Mouse (Mus musculus): ENCODE results near the gene Gp1bb. TPM values are rescaled to one million over a fixed set of nuclear protein-coding genes. Genes with fewer than 3 reads are reported as not detected.

Gene Gp1bb
- total and polyA plus RNA-seq, 3 experiments = 0.11 to 0.20 TPM; not detected in 1

DNA sequence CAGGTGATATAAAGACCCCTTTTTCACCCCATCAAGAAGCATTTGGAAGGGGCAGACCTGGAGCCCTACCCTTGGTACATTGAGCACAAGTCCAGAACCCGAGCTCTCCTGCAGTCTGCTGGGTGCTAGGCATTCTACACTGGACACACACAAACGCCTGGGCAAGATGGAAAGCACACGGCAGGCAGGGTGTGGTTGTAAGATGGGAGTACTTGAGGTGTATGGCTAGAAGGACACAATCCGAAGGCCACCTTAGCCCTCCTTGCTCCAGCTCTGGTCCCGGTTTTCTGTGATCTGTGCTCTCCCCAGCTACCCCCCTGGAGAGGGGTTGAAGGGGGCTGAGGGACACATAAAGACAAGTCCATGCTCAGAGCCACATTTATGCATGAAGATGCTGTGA is 8.1 kb upstream of the Gp1bb start:
- TF ChIP-seq CTCF (IDR thresholded peaks at IDR 0.05; ENCODE audit: low read depth, low read length) (no peak), GATA1 (IDR thresholded peaks at IDR 0.05; ENCODE audit: borderline replicate concordance, low read length) (no peak), POLR2AphosphoS5 (IDR thresholded peaks at IDR 0.05; ENCODE audit: insufficient replicate concordance, low read depth, low read length) (no peak), GATA2 (IDR thresholded peaks at IDR 0.05; ENCODE audit: borderline replicate concordance, low read depth, low read length) (no peak), TAL1 (conservative IDR thresholded peaks at IDR 0.05; ENCODE audit: low read depth, low read length) (no peak)
- no peak overlapping the region for H3K4me3 ChIP-seq (ENCODE audit: low read depth, low read length)
- H3K9me3 ChIP-seq (replicated peaks) = peaks cover 20% of the 10 kb centered on the region
- DNase-seq (ENCODE audit: low spot score) = no peak
- no peaks in the 10 kb centered on the region for H3K36me3 ChIP-seq (replicated peaks)
- no peaks in the 10 kb centered on the region for H3K4me1 ChIP-seq (ENCODE audit: insufficient read depth, low read depth, low read length)
- no peak for ATAC-seq (ENCODE audit: extremely low read depth, insufficient number of reproducible peaks, low FRiP score, poor library complexity, severe bottlenecking)
- H3K27me3 ChIP-seq (ENCODE audit: insufficient read depth, low read length) = peaks cover 41% of the 10 kb centered on the region

DNA sequence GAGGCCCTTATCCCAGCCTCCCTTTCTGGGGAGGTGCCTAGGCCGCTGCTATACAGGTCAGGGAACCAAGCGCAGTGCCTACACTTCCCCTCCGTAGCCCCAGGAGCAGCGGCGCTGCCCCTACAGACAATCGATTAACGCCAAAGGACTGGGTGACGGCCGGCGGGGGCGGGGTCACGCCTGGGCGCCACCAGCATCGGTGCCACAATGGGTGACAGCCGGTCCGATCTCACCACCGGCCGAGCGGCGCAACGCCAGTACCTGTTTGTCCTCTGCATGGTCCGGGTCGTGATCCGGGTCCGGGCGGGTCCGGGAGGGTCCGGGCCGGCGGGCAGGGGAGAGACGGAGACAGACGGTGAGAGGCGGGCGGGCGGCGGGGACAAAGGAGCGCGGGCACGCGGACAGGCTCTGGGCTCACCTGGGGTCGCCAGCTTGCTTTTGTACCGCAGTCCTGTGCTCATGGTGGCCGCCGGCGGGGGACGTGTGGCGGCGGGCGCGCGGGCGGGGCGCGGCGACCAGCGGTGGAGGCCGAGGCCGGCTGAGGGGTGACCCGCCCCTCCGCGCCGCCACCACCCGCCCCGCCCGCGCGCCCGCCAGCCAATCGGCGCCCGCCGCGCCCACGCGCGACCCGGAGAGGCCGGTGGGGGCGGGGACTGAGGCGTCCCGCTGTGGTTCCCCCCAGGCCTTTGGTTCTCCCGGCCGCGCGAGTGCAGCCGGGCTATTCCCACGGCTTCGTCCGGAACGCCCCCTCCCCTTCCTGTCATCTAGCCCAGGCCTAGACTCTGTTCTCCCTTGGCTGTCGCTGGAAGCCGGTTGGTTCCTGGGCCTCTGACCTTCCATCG is 7.4 kb upstream of the Gp1bb start, which contains the start of gene Sept5:
Sept5 (minus strand) TSS at position 565 of the 842 bp plus-strand sequence.
- H3K27me3 ChIP-seq (ENCODE audit: insufficient read depth, low read length) = peaks cover 37% of the 10 kb centered on the region
- no peaks in the 10 kb centered on the region for H3K36me3 ChIP-seq (replicated peaks)
- DNase-seq (ENCODE audit: low spot score) (no peak), ATAC-seq (ENCODE audit: extremely low read depth, insufficient number of reproducible peaks, low FRiP score, poor library complexity, severe bottlenecking) (no peak)
- no peaks in the 10 kb centered on the region for H3K4me1 ChIP-seq (ENCODE audit: insufficient read depth, low read depth, low read length)
- TF ChIP-seq POLR2AphosphoS5 (IDR thresholded peaks at IDR 0.05; ENCODE audit: insufficient replicate concordance, low read depth, low read length) = no peak
- no peak for TF ChIP-seq TAL1 (conservative IDR thresholded peaks at IDR 0.05; ENCODE audit: low read depth, low read length)
- TF ChIP-seq GATA2 (IDR thresholded peaks at IDR 0.05; ENCODE audit: borderline replicate concordance, low read depth, low read length) = no peak
- no peak for TF ChIP-seq CTCF (IDR thresholded peaks at IDR 0.05; ENCODE audit: low read depth, low read length)
- no peak for TF ChIP-seq GATA1 (IDR thresholded peaks at IDR 0.05; ENCODE audit: borderline replicate concordance, low read length)
- peak within 1 kb of the TSS; percentile 16; the same call in 1 of the 2 replicates for H3K4me3 ChIP-seq (ENCODE audit: low read depth, low read length)
- H3K9me3 ChIP-seq (replicated peaks) = peaks cover 23% of the 10 kb centered on the region

DNA sequence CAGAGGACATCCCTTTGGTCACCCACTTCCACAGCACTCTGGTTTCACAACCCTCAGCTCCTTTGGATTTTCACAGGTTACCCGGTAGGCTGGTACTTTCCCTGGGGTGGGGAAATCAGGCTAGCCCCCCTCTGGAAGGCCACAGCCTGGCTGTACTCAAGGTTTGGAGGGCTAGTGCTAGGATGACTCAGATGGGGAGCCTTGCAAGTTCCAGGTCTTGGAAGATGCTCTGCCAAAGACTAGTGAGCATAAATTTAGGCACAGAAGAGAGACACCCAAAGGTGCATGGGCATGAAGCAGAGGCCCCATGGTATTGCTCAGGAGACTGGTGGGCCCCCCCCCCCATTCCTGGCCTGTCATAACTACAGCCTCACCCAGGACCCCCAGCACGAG is 6.7 kb upstream of the Gp1bb start:
- ATAC-seq (ENCODE audit: extremely low read depth, insufficient number of reproducible peaks, low FRiP score, poor library complexity, severe bottlenecking) = no peak
- Histone ChIP-seq H3K36me3 (replicated peaks) (no peaks in the 10 kb centered on the region), H3K4me1 (ENCODE audit: insufficient read depth, low read depth, low read length) (no peaks in the 10 kb centered on the region), H3K9me3 (replicated peaks) (peaks cover 26% of the 10 kb centered on the region), H3K27me3 (ENCODE audit: insufficient read depth, low read length) (peaks cover 37% of the 10 kb centered on the region), H3K4me3 (ENCODE audit: low read depth, low read length) (no peak overlapping the region)
- DNase-seq (ENCODE audit: low spot score) = no peak
- TF ChIP-seq TAL1 (conservative IDR thresholded peaks at IDR 0.05; ENCODE audit: low read depth, low read length) (no peak), GATA2 (IDR thresholded peaks at IDR 0.05; ENCODE audit: borderline replicate concordance, low read depth, low read length) (no peak), CTCF (IDR thresholded peaks at IDR 0.05; ENCODE audit: low read depth, low read length) (no peak), GATA1 (IDR thresholded peaks at IDR 0.05; ENCODE audit: borderline replicate concordance, low read length) (no peak), POLR2AphosphoS5 (IDR thresholded peaks at IDR 0.05; ENCODE audit: insufficient replicate concordance, low read depth, low read length) (no peak)

DNA sequence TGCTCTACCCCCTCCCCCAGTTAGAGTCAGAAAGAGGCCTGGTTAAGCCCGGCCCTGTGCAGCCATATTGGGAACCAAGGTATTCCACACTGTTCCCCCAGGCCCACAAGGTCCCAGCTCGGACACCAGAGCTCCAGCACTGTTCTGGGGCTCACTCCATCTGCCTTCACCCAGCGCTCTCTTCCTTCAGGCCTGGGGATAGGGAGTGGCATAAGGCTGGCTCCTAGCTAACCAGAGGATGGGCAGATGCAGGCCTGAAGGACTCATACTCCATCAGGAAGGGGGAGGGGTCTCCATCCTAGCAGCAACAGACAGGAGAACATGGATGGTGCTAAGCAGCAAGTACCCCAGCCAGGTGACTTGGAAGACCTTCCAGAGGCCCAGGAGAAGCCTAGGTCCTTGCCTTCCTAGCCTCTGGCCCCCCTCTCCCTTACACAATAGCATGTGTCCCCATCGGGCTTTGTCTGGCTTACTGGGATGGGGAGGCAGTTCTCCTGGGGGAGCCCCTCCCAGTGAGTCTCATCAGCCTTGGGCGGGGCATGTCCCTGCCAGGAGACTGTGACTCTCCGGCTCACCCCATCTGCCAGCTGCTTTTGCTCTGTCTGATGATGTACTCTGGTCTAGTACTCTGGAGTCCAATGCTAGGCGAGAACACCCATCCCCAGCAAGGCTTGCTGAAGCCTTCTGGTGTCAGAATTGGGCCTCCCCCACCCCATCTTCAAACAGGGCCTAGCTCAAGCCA is 6.2 kb upstream of the Gp1bb start:
- peaks cover 37% of the 10 kb centered on the region for H3K27me3 ChIP-seq (ENCODE audit: insufficient read depth, low read length)
- H3K9me3 ChIP-seq (replicated peaks) = peaks cover 26% of the 10 kb centered on the region
- TF ChIP-seq TAL1 (conservative IDR thresholded peaks at IDR 0.05; ENCODE audit: low read depth, low read length) (no peak), POLR2AphosphoS5 (IDR thresholded peaks at IDR 0.05; ENCODE audit: insufficient replicate concordance, low read depth, low read length) (no peak), CTCF (IDR thresholded peaks at IDR 0.05; ENCODE audit: low read depth, low read length) (no peak), GATA2 (IDR thresholded peaks at IDR 0.05; ENCODE audit: borderline replicate concordance, low read depth, low read length) (no peak), GATA1 (IDR thresholded peaks at IDR 0.05; ENCODE audit: borderline replicate concordance, low read length) (no peak)
- no peaks in the 10 kb centered on the region for H3K36me3 ChIP-seq (replicated peaks)
- ATAC-seq (ENCODE audit: extremely low read depth, insufficient number of reproducible peaks, low FRiP score, poor library complexity, severe bottlenecking) = no peak
- no peaks in the 10 kb centered on the region for H3K4me1 ChIP-seq (ENCODE audit: insufficient read depth, low read depth, low read length)
- no peak for DNase-seq (ENCODE audit: low spot score)
- H3K4me3 ChIP-seq (ENCODE audit: low read depth, low read length) = no peak overlapping the region

DNA sequence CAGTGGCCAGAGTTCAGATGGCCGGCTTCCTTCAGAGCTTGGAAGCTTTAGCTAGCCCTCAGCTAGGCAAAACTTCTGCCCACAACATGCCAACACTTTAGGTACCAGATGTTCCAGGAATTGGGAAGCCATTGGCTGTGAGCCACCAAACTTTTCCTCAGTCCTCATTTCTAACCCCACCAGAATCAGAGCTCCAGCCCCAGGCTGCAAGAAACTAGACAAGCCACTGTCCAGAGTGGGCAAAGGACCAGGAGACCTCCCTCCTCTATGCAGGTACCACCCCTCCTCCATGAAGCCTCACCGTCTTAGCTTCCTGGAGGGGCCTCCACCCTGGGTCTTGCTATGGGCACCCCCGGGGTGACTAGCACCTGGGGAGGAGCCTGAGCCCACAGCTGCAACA is 5.0 kb upstream of the Gp1bb start:
- no peak for ATAC-seq (ENCODE audit: extremely low read depth, insufficient number of reproducible peaks, low FRiP score, poor library complexity, severe bottlenecking)
- Histone ChIP-seq H3K9me3 (replicated peaks) (peaks cover 29% of the 10 kb centered on the region), H3K27me3 (ENCODE audit: insufficient read depth, low read length) (peaks cover 38% of the 10 kb centered on the region), H3K4me3 (ENCODE audit: low read depth, low read length) (no peak overlapping the region), H3K36me3 (replicated peaks) (no peaks in the 10 kb centered on the region), H3K4me1 (ENCODE audit: insufficient read depth, low read depth, low read length) (no peaks in the 10 kb centered on the region)
- no peak for DNase-seq (ENCODE audit: low spot score)
- TF ChIP-seq GATA2 (IDR thresholded peaks at IDR 0.05; ENCODE audit: borderline replicate concordance, low read depth, low read length) (no peak), CTCF (IDR thresholded peaks at IDR 0.05; ENCODE audit: low read depth, low read length) (no peak), GATA1 (IDR thresholded peaks at IDR 0.05; ENCODE audit: borderline replicate concordance, low read length) (no peak), TAL1 (conservative IDR thresholded peaks at IDR 0.05; ENCODE audit: low read depth, low read length) (no peak), POLR2AphosphoS5 (IDR thresholded peaks at IDR 0.05; ENCODE audit: insufficient replicate concordance, low read depth, low read length) (no peak)

DNA sequence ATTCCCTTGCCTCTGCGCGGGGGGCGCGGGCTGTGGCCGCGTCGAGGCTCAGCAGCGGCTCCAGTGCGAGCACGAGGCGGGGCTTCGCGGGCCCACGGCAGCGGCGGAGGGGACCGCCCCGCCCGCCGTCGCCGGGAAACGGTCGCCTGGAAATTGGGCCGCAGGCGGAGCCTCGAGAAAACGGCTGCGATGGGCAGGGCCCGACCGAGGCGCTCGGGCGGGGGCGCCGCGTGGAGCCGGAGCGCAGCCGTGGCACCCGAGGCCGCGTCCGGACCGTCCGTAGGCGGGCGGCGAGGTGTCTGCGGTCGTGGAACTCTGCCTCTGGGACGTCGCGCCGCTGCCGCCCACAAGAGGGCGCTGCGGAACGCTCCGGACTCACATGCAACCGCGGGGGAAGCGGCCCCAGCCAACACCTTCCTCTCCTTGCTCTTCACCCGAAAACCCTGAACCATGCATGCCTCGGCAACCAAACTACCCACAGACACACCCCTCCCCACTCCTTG is 4.2 kb upstream of the Gp1bb start, which contains the start of gene Gm49601:
Gm49601 (minus strand) TSS at position 52 of the 503 bp plus-strand sequence.
- Histone ChIP-seq H3K36me3 (replicated peaks) (no peaks in the 10 kb centered on the region), H3K27me3 (ENCODE audit: insufficient read depth, low read length) (peaks cover 42% of the 10 kb centered on the region), H3K9me3 (replicated peaks) (peaks cover 36% of the 10 kb centered on the region), H3K4me3 (ENCODE audit: low read depth, low read length) (peak within 1 kb of the TSS; percentile 7; the same call in 1 of the 2 replicates), H3K4me1 (ENCODE audit: insufficient read depth, low read depth, low read length) (no peaks in the 10 kb centered on the region)
- TF ChIP-seq GATA2 (IDR thresholded peaks at IDR 0.05; ENCODE audit: borderline replicate concordance, low read depth, low read length) (no peak), GATA1 (IDR thresholded peaks at IDR 0.05; ENCODE audit: borderline replicate concordance, low read length) (no peak), CTCF (IDR thresholded peaks at IDR 0.05; ENCODE audit: low read depth, low read length) (no peak), POLR2AphosphoS5 (IDR thresholded peaks at IDR 0.05; ENCODE audit: insufficient replicate concordance, low read depth, low read length) (no peak), TAL1 (conservative IDR thresholded peaks at IDR 0.05; ENCODE audit: low read depth, low read length) (no peak)
- DNase-seq (ENCODE audit: low spot score) (no peak), ATAC-seq (ENCODE audit: extremely low read depth, insufficient number of reproducible peaks, low FRiP score, poor library complexity, severe bottlenecking) (no peak)
